Mouse (Mus musculus) mouse trophoblast stem cell (cell line): Measurements from ENCODE around the gene B3gnt6.

Source experiments
- in situ Hi-C, 2 experiments: fragments of 300-500 bp; cut with MseI, MboI; formaldehyde crosslinking; loops; 2 replicates in 1 of 2; 3 replicates in 1 of 2; pipeline ENCODE4 v1.15.1; 2025

Gene B3gnt6

GRCm38 (mm10) chr7:98177566-98177928 is 21.7 kb downstream of the B3gnt6 start:
- in situ Hi-C loops, result no loop called here

DNA sequence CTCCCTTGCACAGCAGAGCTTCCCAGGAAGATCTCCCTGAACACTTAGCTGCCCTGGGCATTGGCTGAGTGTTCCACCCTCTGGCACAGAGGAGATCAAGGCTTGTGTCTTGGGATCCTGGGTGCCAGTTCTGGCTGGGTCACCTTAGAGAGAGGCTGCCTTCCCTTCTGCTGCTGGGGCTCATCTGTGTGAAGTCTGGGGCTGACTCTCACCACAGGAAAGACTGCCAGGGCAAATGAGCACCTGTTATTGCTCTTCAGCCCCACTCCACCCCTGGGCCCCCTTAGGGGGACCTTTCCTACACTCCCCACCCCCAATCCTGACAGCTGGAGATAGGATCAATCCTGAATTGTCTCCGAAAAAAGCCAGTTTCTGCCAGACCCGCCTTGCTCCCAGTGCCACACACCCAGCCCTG is 22.2 kb downstream of the B3gnt6 start:
- in situ Hi-C loops, result no loop called here

DNA sequence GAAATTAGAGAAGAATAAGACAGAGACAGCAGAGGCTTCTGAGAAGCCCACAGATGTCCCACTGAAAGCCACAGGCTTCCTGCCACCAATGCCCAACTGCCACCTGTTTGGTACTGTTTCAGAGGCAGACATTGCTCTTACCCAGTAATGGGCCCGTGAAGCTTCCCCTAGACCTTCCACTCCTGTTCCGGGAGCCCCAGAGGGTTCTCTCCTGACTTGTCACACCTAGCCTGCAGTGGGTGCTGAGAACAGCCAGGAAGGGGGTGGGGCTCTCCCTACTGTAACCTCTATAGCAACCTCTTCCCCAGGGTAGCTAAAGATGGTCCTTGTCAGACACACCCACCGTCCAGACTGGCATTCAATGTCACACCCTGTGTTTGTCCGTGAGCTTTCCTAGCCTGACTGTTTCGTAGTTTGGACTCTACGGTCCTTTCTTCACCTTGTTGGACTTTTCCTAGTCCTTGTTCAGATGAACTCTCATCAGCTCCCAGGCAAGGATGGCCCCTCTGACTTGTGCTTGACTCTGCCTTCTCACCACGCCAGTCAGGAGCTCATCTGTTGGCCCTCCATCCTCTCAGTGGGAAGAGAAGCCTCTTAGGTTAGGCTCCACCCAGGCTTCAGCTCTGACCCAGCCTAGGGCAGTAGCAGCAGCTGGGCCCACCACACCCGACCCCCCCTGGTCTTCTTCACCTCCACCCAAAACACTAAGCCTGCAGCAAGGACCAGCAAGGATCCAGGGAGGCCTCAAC is 22.8 kb downstream of the B3gnt6 start:
- in situ Hi-C loops, result no loop called here

DNA sequence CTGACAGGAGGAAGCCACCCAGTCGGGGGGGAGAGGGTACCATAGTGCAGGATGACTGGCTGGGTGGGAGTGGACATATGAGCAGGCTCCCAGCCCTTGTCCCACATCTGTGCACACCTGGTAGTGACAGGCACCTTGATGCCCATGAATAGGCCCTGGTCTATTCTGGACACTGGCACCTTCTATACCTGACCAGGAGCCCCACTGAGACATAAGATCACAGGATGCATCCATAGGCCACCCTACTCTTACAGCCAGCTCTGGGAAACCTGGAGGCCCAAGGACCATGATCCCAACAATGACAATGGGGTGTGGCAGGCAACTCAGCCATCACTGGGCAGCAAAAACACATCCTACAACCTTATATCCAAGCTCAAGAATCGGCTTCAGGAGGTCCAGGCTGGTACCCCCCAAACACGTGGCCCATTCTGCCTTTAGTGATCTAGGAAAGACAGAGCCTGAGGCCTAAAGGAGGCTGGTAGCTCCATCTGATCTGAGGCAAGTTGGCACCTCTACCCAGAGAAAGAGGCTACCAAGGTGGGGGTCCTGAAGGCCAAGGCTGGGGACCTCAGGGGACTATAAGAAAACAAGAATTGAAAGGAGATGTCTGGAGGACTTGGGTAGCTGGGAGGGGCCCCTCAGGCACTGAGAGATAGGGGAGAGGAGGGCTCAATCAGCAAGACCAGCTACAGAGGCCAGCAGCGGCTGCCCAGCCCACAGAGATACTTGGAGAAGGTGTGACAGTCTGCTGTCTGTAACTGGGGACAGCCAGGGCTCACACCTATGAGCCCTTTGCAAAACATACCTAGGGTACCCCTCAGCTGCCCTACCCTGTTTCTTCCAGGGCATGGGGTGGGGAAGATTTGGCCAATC is 24.2 kb downstream of the B3gnt6 start:
- in situ Hi-C loops, result no loop called here

DNA sequence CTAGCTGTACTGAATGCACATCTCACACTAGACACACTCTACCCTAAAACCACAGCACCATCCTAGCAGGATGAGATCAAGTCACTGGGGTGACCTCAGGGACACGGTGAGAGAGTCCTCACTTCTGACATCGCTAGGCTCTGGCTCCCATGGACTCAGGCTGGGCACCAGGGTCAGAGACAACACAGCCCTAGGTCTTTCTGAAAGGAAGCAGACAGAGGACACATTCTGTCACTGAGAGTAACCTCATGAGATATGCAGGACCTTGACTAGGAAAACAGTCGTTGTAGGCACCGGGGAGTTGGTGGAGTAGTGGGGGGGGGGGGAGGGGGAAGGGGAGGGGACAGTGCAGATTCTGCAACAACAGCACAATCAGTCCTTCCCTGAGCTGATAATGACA is 25.9 kb downstream of the B3gnt6 start:
- in situ Hi-C loops, result no loop called here

DNA sequence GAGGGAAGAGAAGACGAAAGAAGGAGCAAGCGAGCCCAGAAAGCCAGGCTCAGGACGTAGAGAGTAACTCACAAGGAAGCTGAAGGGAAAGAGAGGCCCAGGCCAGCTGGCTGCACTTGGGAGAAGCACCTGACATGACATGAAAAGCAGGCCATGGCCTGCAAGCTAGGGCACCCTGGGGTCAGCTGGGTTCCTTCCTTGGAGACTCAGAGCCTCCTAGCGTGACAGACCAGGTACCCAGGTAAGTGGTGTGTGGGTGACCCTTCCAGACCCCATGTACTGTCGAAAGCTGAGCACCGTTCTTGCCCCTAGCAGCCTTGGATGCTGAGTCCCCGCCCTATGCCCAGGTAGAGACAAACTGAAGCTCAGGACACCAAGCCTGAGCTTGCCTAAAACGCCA is 26.6 kb downstream of the B3gnt6 start:
- in situ Hi-C loops, result no loop called here

DNA sequence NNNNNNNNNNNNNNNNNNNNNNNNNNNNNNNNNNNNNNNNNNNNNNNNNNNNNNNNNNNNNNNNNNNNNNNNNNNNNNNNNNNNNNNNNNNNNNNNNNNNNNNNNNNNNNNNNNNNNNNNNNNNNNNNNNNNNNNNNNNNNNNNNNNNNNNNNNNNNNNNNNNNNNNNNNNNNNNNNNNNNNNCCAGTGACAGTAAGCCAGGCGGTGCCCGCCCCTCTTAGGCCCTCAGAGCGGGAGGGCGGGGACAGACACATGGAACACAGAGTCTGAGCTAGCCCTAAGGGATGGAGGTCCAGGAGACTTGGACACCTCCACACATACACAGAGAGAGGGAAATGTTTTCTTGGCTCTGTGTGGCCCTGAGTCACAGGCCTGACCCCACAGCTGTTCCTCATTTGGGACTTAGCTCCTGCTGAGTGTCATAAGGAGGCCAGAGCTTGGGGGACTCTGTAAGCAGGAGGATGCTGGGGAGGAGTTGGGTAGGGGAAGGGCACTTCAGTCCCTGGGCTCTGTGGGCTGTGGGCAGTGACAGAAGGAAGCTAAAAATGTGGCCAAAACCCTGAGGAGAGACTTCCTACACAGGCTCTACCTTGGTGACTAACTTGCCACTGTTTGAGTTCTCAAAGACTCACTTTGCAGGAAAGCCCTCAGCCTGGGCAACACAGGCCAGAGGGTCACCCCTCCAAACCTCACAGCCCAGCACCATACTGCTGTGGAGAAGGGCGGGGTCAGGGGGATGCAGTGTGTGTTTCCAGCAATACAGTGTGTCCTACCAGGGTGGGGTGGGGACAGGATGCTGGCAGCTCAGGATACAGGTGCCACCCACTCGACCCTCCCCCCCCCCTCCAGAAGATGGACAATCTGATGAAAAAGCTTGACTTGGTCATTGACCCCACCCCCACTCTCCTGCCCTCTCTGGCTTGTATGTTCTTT is 27.9 kb downstream of the B3gnt6 start:
- in situ Hi-C loops, result no loop called here

- in situ Hi-C loops, result no loop called here
These were observed 34.2 kb downstream of the B3gnt6 start for GRCm38 (mm10) chr7:98164999-98165528.

GRCm38 (mm10) chr7:98164382-98164998 is 34.8 kb downstream of the B3gnt6 start:
- in situ Hi-C loops, result no loop called here

- in situ Hi-C loops, result no loop called here
These were observed 35.6 kb downstream of the B3gnt6 start for GRCm38 (mm10) chr7:98163700-98164099.

DNA sequence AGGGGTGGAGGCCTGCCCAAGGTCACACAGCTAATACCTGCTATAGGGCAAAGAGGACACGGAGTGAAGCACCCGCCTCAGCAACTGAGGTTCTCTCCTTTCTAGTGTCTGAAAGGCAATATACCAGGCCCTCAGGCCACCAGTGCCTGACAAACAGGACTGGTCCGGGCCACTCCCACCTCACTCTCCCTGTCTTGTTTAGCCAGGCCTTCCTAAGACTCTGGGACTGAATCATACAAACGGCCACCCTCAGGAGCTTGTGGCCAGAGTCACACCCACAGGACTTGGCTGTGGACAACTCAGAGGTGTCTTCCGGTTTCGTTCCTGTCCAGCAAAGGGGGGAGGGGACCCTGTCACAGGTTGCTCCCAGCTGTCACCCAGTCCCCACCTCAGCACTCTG is 37.0 kb downstream of the B3gnt6 start:
- in situ Hi-C loops, result no loop called here

- in situ Hi-C loops, result no loop called here
These were observed 39.1 kb downstream of the B3gnt6 start for GRCm38 (mm10) chr7:98160041-98160740.

DNA sequence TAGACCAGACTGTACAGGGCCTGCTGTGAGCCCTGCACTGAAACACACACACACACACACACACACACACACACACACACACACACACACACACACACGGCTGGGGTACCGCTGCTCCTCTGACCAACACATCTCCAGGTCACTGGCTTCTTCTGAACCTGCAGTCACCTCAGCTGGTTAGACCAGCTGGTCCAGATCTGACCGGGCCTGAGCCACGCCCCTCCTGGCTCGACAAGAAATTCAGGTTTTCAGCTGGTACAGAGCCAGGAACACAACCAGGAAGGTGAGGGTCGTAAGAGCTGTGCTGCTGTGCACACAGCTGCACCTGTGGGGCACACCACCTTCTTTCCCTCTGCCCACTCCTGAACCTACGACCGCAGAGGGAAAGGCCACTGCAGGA is 40.8 kb downstream of the B3gnt6 start:
- in situ Hi-C loops, result no loop called here

DNA sequence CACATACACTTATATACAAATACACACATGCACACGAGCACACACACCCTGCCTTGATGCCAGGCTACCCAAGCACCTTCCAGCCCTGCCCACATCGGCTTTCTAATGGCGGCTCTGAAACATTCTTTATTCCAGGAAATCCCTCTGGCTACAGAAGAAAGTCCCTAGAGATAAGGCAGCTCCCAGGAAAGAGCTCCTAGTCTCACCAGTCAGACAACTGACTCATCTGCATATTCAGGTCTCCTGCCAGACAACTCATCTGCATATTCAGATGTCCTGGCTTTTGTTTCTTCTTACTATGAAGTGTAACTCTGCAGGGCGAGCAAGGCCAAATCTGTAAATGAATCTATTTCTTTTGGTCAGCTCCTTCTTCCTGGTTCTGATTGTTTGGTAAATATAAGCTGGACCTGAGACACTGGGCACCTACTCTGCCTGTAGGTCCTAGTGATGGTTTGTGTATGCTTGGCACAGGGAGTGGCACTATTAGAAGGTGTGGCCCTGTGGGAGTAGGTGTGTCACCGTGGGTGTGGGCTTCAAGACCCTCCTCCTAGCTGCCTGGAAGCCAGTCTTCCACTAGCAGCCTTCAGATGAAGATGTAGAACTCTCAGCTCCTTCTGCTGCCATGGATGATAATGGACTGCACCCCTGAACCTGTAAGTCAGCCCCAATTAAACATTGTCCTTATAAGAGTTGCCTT is 41.5 kb downstream of the B3gnt6 start:
- in situ Hi-C loops, result no loop called here

GRCm38 (mm10) chr7:98156280-98156665 is 43.0 kb downstream of the B3gnt6 start:
- in situ Hi-C loops, result no loop called here

DNA sequence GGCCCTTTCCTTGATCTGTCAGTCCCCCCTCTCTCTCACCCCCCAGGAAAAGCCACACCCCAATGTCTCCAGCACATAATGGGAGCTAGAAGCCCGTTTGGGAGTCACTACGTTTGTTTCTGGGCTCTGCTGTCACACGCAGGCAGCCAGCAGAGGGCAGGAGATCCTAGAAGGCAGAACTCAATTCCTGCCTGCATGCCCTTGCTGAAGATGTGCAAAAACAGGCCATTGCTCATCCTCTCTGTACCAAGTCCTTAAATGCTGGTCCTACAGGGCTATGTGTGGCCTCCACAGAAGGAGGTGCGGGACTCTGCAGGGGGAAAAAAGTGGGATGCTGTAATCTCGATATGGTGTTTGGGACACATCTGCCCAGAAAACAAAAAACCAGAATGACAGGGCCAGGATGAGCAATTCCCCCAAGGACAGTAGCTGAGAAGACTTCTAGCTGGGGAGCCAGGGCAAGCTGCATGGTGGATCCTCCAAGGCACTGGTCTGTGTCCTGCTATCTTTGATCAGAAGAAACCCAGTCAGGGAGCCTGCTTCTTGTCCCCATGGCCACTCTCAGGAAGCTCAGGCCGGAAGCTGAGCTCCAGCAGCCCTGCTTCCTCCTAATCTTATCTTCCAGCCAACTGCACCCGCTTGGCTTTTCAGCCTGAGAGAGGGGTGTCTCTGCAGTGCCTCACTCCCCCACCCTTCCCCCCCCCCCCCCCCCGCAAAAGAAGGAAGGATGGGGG is 43.6 kb downstream of the B3gnt6 start:
- in situ Hi-C loops, result no loop called here

GRCm38 (mm10) chr7:98153892-98154291 is 45.4 kb downstream of the B3gnt6 start:
- in situ Hi-C loops, result loop anchor here in 1 of 2 experiments (5.0 kb wide), 1 partner anchor 38 kb away; no protein-coding TSS in a partner anchor

DNA sequence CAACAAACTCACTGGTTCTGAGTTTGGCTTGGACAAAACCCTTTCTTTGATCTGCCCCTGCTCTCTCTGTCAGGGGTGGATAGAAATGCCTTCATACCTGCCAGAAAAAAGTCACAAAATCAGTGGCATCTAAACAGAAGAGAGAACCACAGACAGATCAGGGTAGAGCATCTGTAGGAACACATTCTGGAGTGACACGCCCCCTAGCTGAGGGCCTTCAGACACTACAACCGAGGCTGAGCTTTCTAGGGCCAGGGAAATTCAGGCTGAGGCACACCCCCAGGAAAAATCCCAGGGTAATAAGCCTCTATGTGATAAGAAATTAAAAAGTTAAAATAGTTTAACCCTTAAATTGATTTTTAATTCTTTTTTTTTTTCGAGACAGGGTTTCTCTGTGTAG is 45.9 kb downstream of the B3gnt6 start:
- in situ Hi-C loops, result loop anchor here in 1 of 2 experiments (5.0 kb wide), 1 partner anchor 39 kb away; no protein-coding TSS in a partner anchor

DNA sequence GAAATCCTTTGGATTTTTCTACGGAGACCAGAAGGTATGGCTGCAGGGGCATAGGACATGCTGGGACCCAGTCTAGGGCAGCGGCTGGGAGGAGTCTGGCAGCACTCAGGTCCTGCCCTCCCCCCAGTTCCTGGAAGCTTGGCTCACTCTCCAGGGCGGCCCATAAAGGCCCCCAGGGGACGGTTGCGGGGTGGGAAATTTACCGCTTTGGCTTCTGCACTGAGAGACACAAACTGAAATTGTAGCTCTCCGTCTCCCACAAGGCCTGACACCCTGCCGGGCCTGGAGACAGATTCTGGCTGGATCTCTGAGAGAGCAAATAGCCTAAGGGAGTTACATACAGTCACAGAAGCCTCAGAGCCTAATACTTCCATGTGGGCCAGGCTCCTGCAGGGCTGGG is 46.9 kb downstream of the B3gnt6 start:
- in situ Hi-C loops, result loop anchor here in 1 of 2 experiments (5.0 kb wide), 1 partner anchor 40 kb away; no protein-coding TSS in a partner anchor
